Mouse (Mus musculus) lung, adult 18-20 months (tissue): ENCODE measurements around the gene Dpysl5.

Experiments used
- DNase-seq, 2 experiments: peaks; one replicate each; pipeline ENCODE4 v3.0.0; 2022; ENCODE audit warnings: mixed read lengths in 2 of 2

Dpysl5 gene

GRCm38 (mm10) chr5:30765596-30766370 lies 54.4 kb downstream of the Dpysl5 start:
- no peak for DNase-seq

GRCm38 (mm10) chr5:30768082-30768481 lies 56.7 kb downstream of the Dpysl5 start:
- no peak for DNase-seq

- DNase-seq = peak; percentile 77 to 86
Observed at GRCm38 (mm10) chr5:30768598-30768997, 57.2 kb downstream of the Dpysl5 start.

GRCm38 (mm10) chr5:30769075-30769474 lies 57.7 kb downstream of the Dpysl5 start:
- no peak for DNase-seq

- peak; percentile 84 to 90 for DNase-seq
Observed at GRCm38 (mm10) chr5:30774601-30775371, 63.4 kb downstream of the Dpysl5 start.

- DNase-seq = no peak
Observed at GRCm38 (mm10) chr5:30780699-30781098, 69.3 kb downstream of the Dpysl5 start.

GRCm38 (mm10) chr5:30781147-30781546 lies 69.8 kb downstream of the Dpysl5 start:
- no peak for DNase-seq

- no peak for DNase-seq
Observed at GRCm38 (mm10) chr5:30787381-30787780, 76.0 kb downstream of the Dpysl5 start.

GRCm38 (mm10) chr5:30790047-30790446 lies 78.7 kb downstream of the Dpysl5 start:
- DNase-seq = no peak

GRCm38 (mm10) chr5:30796125-30796524 lies 84.8 kb downstream of the Dpysl5 start:
- DNase-seq = peak; percentile 66 to 76

GRCm38 (mm10) chr5:30797482-30797881 lies 86.1 kb downstream of the Dpysl5 start:
- no peak for DNase-seq

GRCm38 (mm10) chr5:30797982-30798381 lies 86.6 kb downstream of the Dpysl5 start:
- no peak for DNase-seq

- no peak for DNase-seq
Observed at GRCm38 (mm10) chr5:30798965-30799364, 87.6 kb downstream of the Dpysl5 start.

GRCm38 (mm10) chr5:30802724-30803467 lies 91.5 kb downstream of the Dpysl5 start:
- peak in 1 of 2 experiments; percentile 14 for DNase-seq

GRCm38 (mm10) chr5:30806106-30806505 lies 94.7 kb downstream of the Dpysl5 start:
- peak; percentile 87 to 90 for DNase-seq

- DNase-seq = peak; percentile 91 to 93
Observed at GRCm38 (mm10) chr5:30814424-30815119, 103.2 kb downstream of the Dpysl5 start, which contains the start of gene Mapre3. Gene Mapre3, plus strand, starts transcription at chr5:30814641.

- DNase-seq = peak in 1 of 2 experiments; percentile 12
Observed at GRCm38 (mm10) chr5:30815120-30815465, 103.7 kb downstream of the Dpysl5 start.

- DNase-seq = peak in 1 of 2 experiments; percentile 23
Observed at GRCm38 (mm10) chr5:30816261-30816791, 105.0 kb downstream of the Dpysl5 start.

- no peak for DNase-seq
Observed at GRCm38 (mm10) chr5:30818758-30819309, 107.5 kb downstream of the Dpysl5 start.

- DNase-seq = peak; percentile 55 to 68
Observed at GRCm38 (mm10) chr5:30822689-30823088, 111.3 kb downstream of the Dpysl5 start.

GRCm38 (mm10) chr5:30823091-30823490 lies 111.7 kb downstream of the Dpysl5 start:
- no peak for DNase-seq
